Mouse (Mus musculus) testis, adult 2 months (tissue): Measurements from ENCODE around the gene Ran. TPM values are rescaled to one million over a fixed set of nuclear protein-coding genes. Genes with fewer than 3 reads are reported as not detected.
A peak's percentile ranks its signal among the peaks of the same experiment; 100 is the strongest.
"Not testable (repeated sequence)": the region's sequence is repeated elsewhere in the genome, so short reads cannot be mapped to it uniquely, and the experiment has no call there.

Experiments
- H3K27ac ChIP-seq: fragments of 200-500 bp; 2 replicates; pipeline ENCODE4 v1.5.1; 2012; ENCODE audit warnings: low read depth, low read length; ENCODE audit not compliant: control insufficient read depth, insufficient read depth
- H3K27me3 ChIP-seq: fragments of 200-500 bp; 2 replicates; pipeline ENCODE4 v1.6.1; 2012; ENCODE audit warnings: mild to moderate bottlenecking, low read length, moderate library complexity; ENCODE audit not compliant: control insufficient read depth, insufficient read depth
- H3K36me3 ChIP-seq: fragments of 200-500 bp; 2 replicates; pipeline ENCODE4 v1.6.1; 2012; ENCODE audit warnings: mild to moderate bottlenecking, low read length; ENCODE audit not compliant: control insufficient read depth, insufficient read depth
- H3K4me1 ChIP-seq: fragments of 200-500 bp; 2 replicates; pipeline ENCODE4 v1.6.1; 2012; ENCODE audit warnings: low read length; ENCODE audit not compliant: control insufficient read depth, insufficient read depth
- H3K4me3 ChIP-seq: fragments of 200-500 bp; 2 replicates; pipeline ENCODE4 v1.5.1; 2012; ENCODE audit warnings: low read depth, mild to moderate bottlenecking, low read length, moderate library complexity, mixed read lengths; ENCODE audit not compliant: control insufficient read depth
- CTCF ChIP-seq: fragments of 200-500 bp; IDR thresholded peaks from 2 replicates; pipeline ENCODE4 v1.5.1; 2012; ENCODE audit warnings: low read depth, mild to moderate bottlenecking, inconsistent platforms, low read length, moderate library complexity; ENCODE audit not compliant: control insufficient read depth, insufficient read depth, insufficient replicate concordance
- POLR2A ChIP-seq: fragments of 200-500 bp; IDR thresholded peaks from 2 replicates; pipeline ENCODE4 v1.6.1; 2012; ENCODE audit warnings: low read depth, mild to moderate bottlenecking, inconsistent platforms, low read length, moderate library complexity; ENCODE audit not compliant: control insufficient read depth
- polyA plus RNA-seq: library from polyadenylated mRNA; depleted of rRNA; stranded (reverse); fragments of >200 nt; gene quantifications from 2 replicates; pipeline ENCODE4 v1.2.3, GENCODE M21; 2012; rRNA removed

The Ran gene
- 254 and 277 TPM in 2 replicates for polyA plus RNA-seq

DNA sequence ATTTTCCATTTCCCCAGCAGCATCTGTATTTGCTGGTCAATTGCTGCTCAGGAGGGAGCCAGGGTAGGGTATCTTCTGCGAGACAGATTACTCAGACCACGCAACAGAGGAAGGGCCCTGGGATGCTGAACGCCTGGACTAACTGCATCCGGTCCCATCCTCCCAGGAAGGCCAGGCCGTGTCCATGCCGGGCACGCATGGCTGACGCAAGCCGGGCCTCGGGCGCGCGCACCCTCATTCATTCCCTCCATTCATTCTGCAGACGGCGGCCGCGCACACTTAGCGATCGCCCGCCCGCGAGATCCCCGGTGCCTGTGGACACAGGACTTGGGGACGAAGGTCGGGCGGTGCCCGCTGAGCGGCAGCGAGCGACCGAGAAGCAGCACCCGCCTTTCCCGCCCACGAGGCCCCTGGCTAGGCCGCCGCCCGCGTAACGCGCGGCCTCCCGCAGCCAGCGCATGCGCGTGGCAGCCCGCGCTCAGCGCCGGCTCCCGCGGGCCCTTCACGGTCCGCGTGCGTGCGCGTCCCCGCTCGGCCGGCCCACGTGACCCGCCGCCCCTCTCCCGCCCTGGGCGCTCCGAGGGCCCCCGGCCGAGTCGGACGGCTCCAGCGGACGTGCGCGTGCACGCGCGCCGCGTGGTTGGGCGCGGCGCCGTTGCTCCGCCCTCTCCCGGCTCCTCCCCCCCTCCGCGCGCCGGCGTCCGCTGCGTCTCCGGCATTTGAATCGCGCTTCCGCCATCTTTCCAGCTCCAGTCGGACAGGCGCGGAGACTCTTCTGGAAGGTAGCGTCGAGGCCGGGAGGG, at the start of gene Ran:
TSS of gene Ran (plus strand) at position 573 of the 803 bp plus-strand sequence.
- TF ChIP-seq POLR2A (peak; percentile 71), CTCF (no peak)
- Histone ChIP-seq H3K27ac (peak within 1 kb of the TSS; percentile 95), H3K4me1 (peaks cover 5% of the 10 kb centered on the region), H3K4me3 (peak within 1 kb of the TSS; percentile 89), H3K36me3 (no peaks in the 10 kb centered on the region; the same call in 1 of the 2 replicates), H3K27me3 (no peaks in the 10 kb centered on the region)

DNA sequence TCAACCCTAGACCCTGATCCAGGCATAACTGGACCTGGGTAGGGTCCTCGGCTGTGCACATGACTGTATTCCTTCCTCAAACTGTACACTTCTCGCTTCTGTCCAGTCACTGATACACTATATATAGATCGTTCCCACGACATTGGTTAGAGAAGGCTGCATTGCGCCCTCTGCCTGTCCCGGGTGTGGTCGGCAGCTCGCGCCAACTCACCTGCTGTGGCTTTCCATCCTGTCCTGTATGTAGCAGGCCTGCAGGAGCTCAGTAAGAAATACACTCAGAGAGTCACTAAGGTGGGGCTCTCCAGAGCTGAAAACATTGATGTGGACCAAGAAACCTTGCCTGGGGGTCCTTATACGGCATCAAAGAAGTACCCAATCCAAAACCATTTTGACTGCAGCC, 49.0 kb upstream of the Ran start:
- H3K27ac ChIP-seq: no peak overlapping the region

DNA sequence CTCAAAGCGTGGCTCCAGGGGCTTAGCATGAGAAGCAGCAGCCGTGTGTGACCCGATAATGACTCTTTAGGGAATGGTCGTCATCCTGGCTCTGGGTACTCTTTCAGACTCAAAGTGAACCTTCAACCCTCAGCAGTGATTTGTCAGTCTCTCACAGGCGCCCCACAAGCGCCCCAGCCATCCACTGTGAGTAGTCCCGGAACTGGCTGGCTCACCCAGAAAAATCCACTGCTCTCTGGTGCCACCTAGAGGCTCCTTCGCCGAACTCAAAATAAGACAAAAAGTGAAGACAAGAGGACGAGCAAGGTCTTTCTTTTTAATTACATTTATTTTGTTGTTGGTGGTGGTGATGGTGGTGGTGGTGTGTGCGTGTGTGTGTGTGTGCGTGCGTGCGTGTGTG, 48.6 kb upstream of the Ran start:
- H3K36me3 ChIP-seq: no peaks in the 10 kb centered on the region
- H3K4me1 ChIP-seq: peaks cover 9% of the 10 kb centered on the region
- peak overlapping the region; percentile 62 for H3K4me3 ChIP-seq
- H3K27me3 ChIP-seq: no peaks in the 10 kb centered on the region
- no peak overlapping the region for H3K27ac ChIP-seq
- TF ChIP-seq CTCF (peak; percentile 61), POLR2A (no peak)

More for the DNA sequence above, 49.0 kb upstream of the Ran start:
- H3K4me3 ChIP-seq: peak overlapping the region; percentile 62
- TF ChIP-seq POLR2A (no peak), CTCF (no peak)
- H3K4me1 ChIP-seq: peaks cover 9% of the 10 kb centered on the region
- no peaks in the 10 kb centered on the region for H3K27me3 ChIP-seq
- no peaks in the 10 kb centered on the region for H3K36me3 ChIP-seq

DNA sequence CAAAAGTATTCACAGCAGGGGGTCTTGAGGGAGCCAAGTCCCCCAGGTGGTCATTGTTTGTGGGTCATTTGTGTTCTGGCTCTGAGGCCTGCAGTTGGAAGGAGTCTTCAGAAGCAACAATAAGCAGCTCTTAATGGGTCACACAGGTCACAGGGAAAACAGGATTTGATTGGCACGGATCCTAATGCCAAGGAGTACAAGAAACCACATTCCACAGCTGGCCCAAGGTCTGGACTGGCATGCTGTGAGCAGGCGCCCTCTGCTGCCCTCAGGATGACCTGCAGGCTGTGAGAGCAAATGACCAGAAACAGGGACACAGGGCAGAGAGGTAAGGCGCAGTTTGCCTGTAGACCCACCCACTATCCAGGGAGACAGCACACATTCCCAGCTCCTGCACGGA, 43.6 kb upstream of the Ran start:
- no peak overlapping the region for H3K27ac ChIP-seq
- H3K4me3 ChIP-seq: no peak overlapping the region
- H3K36me3 ChIP-seq: no peaks in the 10 kb centered on the region
- TF ChIP-seq CTCF: peak; percentile 82; the same call in 1 of the 2 replicates
- TF ChIP-seq POLR2A: no peak
- peaks cover 6% of the 10 kb centered on the region for H3K4me1 ChIP-seq
- no peaks in the 10 kb centered on the region for H3K27me3 ChIP-seq

DNA sequence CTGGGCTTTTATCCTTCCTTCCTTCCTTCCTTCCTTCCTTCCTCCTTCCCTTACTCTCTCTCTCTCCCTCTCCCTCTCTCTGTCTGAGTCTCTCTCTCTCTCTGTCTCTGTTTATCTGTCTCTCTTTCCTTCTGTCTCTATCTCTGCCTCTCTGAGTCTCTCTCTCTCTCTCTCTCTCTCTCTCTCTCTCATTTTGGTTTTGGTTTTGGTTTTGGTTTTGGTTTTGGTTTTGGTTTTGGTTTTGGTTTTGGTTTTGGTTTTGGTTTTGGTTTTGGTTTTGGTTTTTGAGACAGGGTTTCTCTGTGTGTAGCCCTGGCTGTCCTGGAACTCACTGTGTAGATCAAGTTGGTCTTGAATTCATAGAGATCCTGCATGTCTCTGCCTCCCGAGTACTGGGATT, 42.4 kb upstream of the Ran start:
- not testable (repeated sequence) for H3K4me1 ChIP-seq, H3K27me3 ChIP-seq, H3K4me3 ChIP-seq, H3K27ac ChIP-seq, H3K36me3 ChIP-seq

DNA sequence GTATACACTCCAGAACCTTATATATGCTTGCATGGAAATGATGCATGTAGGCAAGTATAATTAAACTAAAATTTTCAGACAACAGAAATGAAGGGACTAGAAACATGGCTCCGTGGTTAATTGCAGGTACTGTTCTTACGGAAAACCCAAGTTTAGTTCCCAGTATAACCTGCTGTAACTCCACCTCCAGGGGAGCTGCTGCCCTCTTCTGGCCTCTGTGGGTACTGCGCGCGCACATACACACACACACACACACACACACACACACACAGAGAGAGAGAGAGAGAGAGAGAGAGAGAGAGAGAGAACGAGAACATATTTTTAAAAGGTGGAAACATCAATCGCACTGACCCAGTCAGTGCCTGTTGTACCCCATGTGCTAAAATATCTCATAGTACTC, 40.9 kb upstream of the Ran start:
- Histone ChIP-seq H3K27ac (no peak overlapping the region), H3K36me3 (no peaks in the 10 kb centered on the region), H3K4me3 (no peak overlapping the region), H3K27me3 (no peaks in the 10 kb centered on the region), H3K4me1 (peaks cover 7% of the 10 kb centered on the region)
- TF ChIP-seq POLR2A (no peak), CTCF (peak; percentile 62; the same call in 1 of the 2 replicates)

DNA sequence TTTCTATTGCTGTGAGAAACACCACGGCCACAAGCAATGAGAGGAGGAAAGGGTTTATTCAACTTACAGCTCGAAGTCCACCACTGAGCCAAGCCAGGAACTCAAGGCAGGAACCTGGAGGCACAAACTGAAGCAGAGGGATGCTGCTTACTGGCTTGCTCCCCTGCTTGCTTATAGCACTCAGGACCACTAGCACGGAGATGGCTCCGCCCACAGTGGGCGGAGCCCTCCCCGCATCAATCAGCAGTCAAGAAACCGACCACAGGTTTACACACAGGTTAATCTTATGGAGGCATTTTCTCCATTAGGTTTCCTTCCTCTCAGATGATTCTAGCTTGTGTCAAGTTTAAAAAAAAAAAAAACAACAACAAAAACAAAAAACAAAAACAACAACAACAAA, 39.0 kb upstream of the Ran start:
- H3K27ac ChIP-seq: no peak overlapping the region
- TF ChIP-seq CTCF (no peak), POLR2A (no peak)
- no peaks in the 10 kb centered on the region for H3K36me3 ChIP-seq
- peaks cover 7% of the 10 kb centered on the region for H3K4me1 ChIP-seq
- no peaks in the 10 kb centered on the region for H3K27me3 ChIP-seq
- H3K4me3 ChIP-seq: no peak overlapping the region

DNA sequence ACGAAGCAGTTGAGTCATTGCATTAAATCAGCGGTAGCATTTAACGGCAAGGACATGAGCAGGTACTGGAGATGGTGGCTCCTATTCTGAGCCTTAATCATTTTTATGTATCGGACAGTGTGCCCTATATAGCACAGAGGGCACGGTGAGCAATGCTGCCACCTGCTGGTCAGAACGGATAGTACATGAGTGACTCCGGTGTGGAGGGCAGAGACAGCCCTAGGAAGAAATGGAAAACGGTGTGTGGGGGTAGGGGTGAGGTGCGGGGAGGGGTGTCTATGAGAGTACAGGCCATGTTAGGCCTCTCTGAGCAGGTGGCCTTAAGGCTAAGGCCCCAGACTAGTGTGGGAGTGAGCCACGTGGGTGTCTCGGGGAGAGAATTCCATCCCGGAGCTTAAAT, 38.3 kb upstream of the Ran start:
- Histone ChIP-seq H3K4me1 (peaks cover 7% of the 10 kb centered on the region), H3K4me3 (no peak overlapping the region), H3K27ac (no peak overlapping the region), H3K36me3 (no peaks in the 10 kb centered on the region), H3K27me3 (no peaks in the 10 kb centered on the region)
- no peak for TF ChIP-seq POLR2A
- peak; percentile 97 for TF ChIP-seq CTCF
